Mouse (Mus musculus) adrenal gland, postnatal 10 days (tissue): ENCODE measurements at regions not wholly inside any gene's neighbourhood (a gene's known extent, or its start where the extent isn't known, plus 50 kb on each side); places are given as distances from the start of the nearest gene placed in this dataset.
"Not testable (repeated sequence)": the region's sequence is repeated elsewhere in the genome, so short reads cannot be mapped to it uniquely, and the experiment has no call there.

ENCODE experiments used
- DNase-seq: peaks from one replicate; pipeline ENCODE4 v3.0.0; 2021; ENCODE audit warnings: mixed read lengths

- DNase-seq, result no peak
Observed at GRCm38 (mm10) chr11:7796373-7796772, 582.6 kb upstream of the Igfbp3 start.

- DNase-seq, result no peak
Observed at GRCm38 (mm10) chr11:7794206-7794605, 580.5 kb upstream of the Igfbp3 start.

DNA sequence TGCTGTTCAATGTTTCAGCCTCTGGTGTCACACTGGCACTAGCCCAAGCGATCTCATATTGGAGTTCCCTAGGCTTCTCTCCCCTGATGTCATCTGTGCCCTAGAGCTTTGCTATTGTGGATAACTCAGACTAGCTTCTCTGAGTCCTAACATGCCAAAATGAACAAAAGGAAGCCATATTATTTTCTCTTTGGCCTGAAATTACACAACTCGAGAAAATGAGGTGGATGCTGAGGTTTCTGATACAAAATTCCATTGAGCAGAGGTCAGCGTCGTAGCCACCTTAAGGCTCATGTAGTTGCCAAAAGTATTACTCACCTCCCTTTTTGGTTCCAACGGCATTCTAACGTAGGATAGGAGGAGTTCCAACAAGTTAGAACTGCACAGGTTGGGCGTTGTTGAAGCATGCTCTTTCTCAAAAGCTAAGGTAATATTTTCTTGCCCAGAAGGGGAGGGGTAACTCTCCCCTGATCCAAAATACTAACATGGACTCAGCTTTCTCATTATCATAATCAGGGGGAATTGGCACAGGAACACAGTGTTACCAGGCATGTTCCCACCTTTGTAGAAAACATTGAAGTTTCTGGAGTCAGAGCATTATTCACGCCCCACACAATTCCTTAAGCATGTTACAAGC, 566.9 kb upstream of the Igfbp3 start:
- no peak for DNase-seq

DNA sequence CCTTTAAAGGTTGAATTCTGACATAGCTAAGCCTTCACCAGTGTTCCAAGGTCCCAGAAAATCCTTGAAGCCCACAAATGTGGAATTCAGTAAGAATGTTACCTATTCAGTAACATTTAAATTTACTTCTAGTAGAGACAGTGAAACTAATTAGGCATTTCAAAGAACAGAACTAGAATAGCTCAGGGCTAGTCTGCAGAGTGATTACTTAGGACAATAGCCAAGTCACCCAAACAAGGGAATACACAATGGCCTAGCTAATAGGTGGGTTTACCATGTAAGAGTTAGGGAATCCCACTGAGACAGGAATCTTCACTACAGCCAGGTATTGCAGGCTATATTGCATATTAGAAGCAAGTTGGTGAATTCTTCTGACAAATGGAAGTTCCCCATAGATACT, 561.6 kb upstream of the Igfbp3 start:
- not testable (repeated sequence) for DNase-seq

- DNase-seq, result no peak
Observed at GRCm38 (mm10) chr11:7765303-7765702, 551.6 kb upstream of the Igfbp3 start.

DNA sequence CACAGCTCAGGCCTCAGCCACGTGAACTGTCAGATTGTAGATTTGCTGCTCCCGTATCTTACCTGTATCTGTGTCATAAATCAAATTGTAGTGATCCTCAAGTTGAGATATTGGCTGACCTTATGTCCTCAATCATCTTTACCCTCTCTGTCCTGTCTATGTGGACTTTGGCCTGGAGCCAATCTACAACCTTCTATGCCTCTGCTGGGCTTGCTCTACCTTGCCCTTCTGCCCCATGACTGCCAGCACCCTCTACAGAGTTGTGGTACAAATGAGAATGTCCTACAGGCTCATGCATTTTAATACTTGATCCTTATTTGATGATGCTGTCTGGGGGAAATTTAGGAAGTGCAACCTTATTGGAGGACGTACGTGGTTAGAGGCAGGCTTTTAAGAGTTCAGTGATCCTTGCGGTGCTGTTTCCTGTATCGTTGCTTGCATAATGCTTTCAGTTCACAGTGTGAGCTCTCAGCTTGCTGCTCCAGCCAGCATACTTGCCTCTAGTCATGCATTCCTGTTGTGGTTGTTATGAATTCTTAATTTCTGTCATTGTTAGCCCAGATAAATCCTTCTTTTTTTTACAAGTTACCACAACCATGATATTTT, 545.2 kb upstream of the Igfbp3 start:
- peak; percentile 4 for DNase-seq
